Mouse (Mus musculus) neural tube, embryonic 11.5 days (tissue): ENCODE measurements around the gene Tbc1d2b. TPM values are rescaled to one million over a fixed set of nuclear protein-coding genes. Genes with fewer than 3 reads are reported as not detected.

Source experiments
- ATAC-seq: fragments of 200-750 bp; cut with Nextera tagmentation; 2 replicates; pipeline ENCODE4 v1.8.0; 2017; ENCODE audit warnings: moderate number of reproducible peaks, mild to moderate bottlenecking, moderate TSS enrichment, moderate library complexity; ENCODE audit not compliant: insufficient read depth, low FRiP score, low TSS enrichment
- DNase-seq: peaks from one replicate; pipeline ENCODE4 v3.0.0-alpha.2; 2015; ENCODE audit warnings: low spot score
- H3K27ac ChIP-seq: fragments of 300-500 bp; sonication (generic); 2 replicates; pipeline ENCODE4 v1.5.1; 2014; ENCODE audit warnings: low read depth, mild to moderate bottlenecking, low read length
- H3K27me3 ChIP-seq: fragments of 300-500 bp; sonication (generic); 2 replicates; pipeline ENCODE4 v1.6.1; 2014; ENCODE audit warnings: mild to moderate bottlenecking, low read length, mixed read lengths; ENCODE audit not compliant: control insufficient read depth, insufficient read depth
- H3K36me3 ChIP-seq: fragments of 300-500 bp; sonication (generic); 2 replicates; pipeline ENCODE4 v1.6.1; 2014; ENCODE audit warnings: mild to moderate bottlenecking, low read length, moderate library complexity, mixed read lengths; ENCODE audit not compliant: control insufficient read depth, insufficient read depth
- H3K4me1 ChIP-seq: fragments of 300-500 bp; sonication (generic); 2 replicates; pipeline ENCODE4 v1.6.1; 2014; ENCODE audit warnings: low read length, mixed read lengths; ENCODE audit not compliant: control insufficient read depth, insufficient read depth
- H3K4me2 ChIP-seq: fragments of 300-500 bp; sonication (generic); 2 replicates; pipeline ENCODE4 v1.6.1; 2014; ENCODE audit warnings: low read depth, mild to moderate bottlenecking, moderate library complexity
- H3K4me3 ChIP-seq: fragments of 300-500 bp; sonication (generic); 2 replicates; pipeline ENCODE4 v1.5.1; 2014; ENCODE audit warnings: low read depth, low read length
- H3K9ac ChIP-seq: fragments of 300-500 bp; sonication (generic); 2 replicates; pipeline ENCODE4 v1.6.1; 2014; ENCODE audit warnings: mild to moderate bottlenecking, low read length
- H3K9me3 ChIP-seq: fragments of 300-500 bp; sonication (generic); 2 replicates; pipeline ENCODE4 v1.6.1; 2016; ENCODE audit warnings: low read length; ENCODE audit not compliant: control insufficient read depth
- WGBS: fragments of 180-500 bp; shearing (Covaris S2); extraction: QIAGEN DNeasy Blood & Tissue Kit; methylation state at CpG from one replicate; pipeline ENCODE4 v1.1.7; 2014; 5-methylcytosine and 5-hydroxymethylcytosine counted together
- polyA plus RNA-seq: library from polyadenylated mRNA; unstranded; fragments of >200 nt; fragmentation: Nextera tagmentation; extraction: Ambion mirVana; gene quantifications from 2 replicates; pipeline ENCODE4 v1.2.1, GENCODE M21; 2014

Tbc1d2b gene
- polyA plus RNA-seq, 1 experiment from 2014 or later: 11.5 TPM

GRCm38 (mm10) chr9:90293641-90294398 is 23.2 kb upstream of the Tbc1d2b start:
- no peak overlapping the region for H3K9ac ChIP-seq
- no peaks in the 10 kb centered on the region for H3K4me1 ChIP-seq
- no peak overlapping the region for H3K4me2 ChIP-seq
- ATAC-seq: no peak
- no peaks in the 10 kb centered on the region for H3K27me3 ChIP-seq
- no peak for DNase-seq
- H3K4me3 ChIP-seq: no peak overlapping the region
- no peak overlapping the region for H3K27ac ChIP-seq
- 59% methylated on average over 3 of the region's 3 CpGs for WGBS
- H3K36me3 ChIP-seq: no peaks in the 10 kb centered on the region
- H3K9me3 ChIP-seq: no peaks in the 10 kb centered on the region

DNA sequence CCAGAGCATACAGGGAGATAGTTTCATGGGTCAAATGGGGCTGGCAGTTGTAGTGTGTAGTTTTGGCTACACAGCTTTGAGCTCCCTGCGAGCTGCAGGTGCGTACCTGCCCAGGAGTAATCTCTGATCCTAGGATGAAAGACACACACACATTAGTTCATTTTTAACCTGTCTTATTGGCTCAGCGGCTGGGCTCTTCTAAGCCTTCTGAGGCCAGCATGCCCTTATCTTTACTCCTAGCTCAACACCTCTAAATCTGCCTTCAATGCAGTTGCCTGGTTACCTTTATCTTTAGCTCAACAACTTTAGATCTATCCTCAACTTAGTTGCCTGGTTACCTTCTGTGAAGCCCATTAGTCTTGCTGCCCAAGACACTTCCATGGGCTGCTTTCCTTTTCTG is 7.8 kb upstream of the Tbc1d2b start:
- Histone ChIP-seq H3K9ac (no peak overlapping the region), H3K27ac (no peak overlapping the region), H3K27me3 (no peaks in the 10 kb centered on the region), H3K36me3 (no peaks in the 10 kb centered on the region), H3K9me3 (no peaks in the 10 kb centered on the region), H3K4me1 (no peaks in the 10 kb centered on the region), H3K4me2 (no peak overlapping the region), H3K4me3 (no peak overlapping the region)
- DNase-seq: no peak
- WGBS: 97% methylated on average over 3 of the region's 3 CpGs
- no peak for ATAC-seq

- Histone ChIP-seq H3K4me1 (no peaks in the 10 kb centered on the region), H3K27me3 (no peaks in the 10 kb centered on the region), H3K9me3 (no peaks in the 10 kb centered on the region), H3K4me2 (no peak overlapping the region), H3K9ac (no peak overlapping the region), H3K36me3 (no peaks in the 10 kb centered on the region), H3K27ac (no peak overlapping the region), H3K4me3 (no peak overlapping the region)
- 87% methylated on average over 2 of the region's 2 CpGs for WGBS
- no peak for DNase-seq
- ATAC-seq: no peak
Observed at GRCm38 (mm10) chr9:90277884-90278283, 7.3 kb upstream of the Tbc1d2b start.

GRCm38 (mm10) chr9:90276779-90277178 is 6.2 kb upstream of the Tbc1d2b start:
- no peak for ATAC-seq
- Histone ChIP-seq H3K4me3 (no peak overlapping the region), H3K27ac (no peak overlapping the region), H3K9ac (no peak overlapping the region), H3K4me2 (no peak overlapping the region), H3K4me1 (no peaks in the 10 kb centered on the region), H3K27me3 (no peaks in the 10 kb centered on the region), H3K36me3 (no peaks in the 10 kb centered on the region), H3K9me3 (no peaks in the 10 kb centered on the region)
- WGBS: 81% methylated on average over 1 of the region's 1 CpGs
- DNase-seq: no peak

DNA sequence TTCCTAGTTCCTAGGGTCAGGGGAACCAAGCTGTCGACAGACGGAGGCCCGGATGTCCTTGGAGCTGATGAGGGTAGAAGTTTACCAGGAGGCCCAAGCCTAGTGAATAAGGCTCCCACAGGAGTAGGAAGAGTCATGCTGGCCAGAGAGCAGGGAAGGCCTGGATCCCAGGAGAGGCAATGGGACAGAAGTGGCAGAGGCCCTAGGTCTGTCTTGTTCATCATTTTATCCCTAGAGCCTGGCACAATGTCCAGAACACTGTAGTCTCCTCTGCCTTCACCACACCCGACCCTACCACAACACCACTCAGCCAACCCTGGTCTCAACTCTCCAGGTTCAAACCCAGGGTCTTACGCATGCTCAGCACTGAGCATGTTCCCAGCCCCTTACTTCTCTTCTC is 5.3 kb upstream of the Tbc1d2b start:
- Histone ChIP-seq H3K4me2 (no peak overlapping the region), H3K9me3 (no peaks in the 10 kb centered on the region), H3K27me3 (no peaks in the 10 kb centered on the region), H3K27ac (no peak overlapping the region), H3K4me1 (no peaks in the 10 kb centered on the region), H3K9ac (no peak overlapping the region), H3K36me3 (no peaks in the 10 kb centered on the region), H3K4me3 (no peak overlapping the region)
- ATAC-seq: no peak
- WGBS: 90% methylated on average over 5 of the region's 5 CpGs
- no peak for DNase-seq

GRCm38 (mm10) chr9:90275500-90275899 is 4.9 kb upstream of the Tbc1d2b start:
- Histone ChIP-seq H3K27me3 (no peaks in the 10 kb centered on the region), H3K9ac (no peak overlapping the region), H3K4me1 (no peaks in the 10 kb centered on the region), H3K27ac (no peak overlapping the region), H3K9me3 (no peaks in the 10 kb centered on the region), H3K36me3 (no peaks in the 10 kb centered on the region), H3K4me3 (no peak overlapping the region), H3K4me2 (no peak overlapping the region)
- DNase-seq (no peak), ATAC-seq (no peak)
- 69% methylated on average over 2 of the region's 2 CpGs for WGBS

DNA sequence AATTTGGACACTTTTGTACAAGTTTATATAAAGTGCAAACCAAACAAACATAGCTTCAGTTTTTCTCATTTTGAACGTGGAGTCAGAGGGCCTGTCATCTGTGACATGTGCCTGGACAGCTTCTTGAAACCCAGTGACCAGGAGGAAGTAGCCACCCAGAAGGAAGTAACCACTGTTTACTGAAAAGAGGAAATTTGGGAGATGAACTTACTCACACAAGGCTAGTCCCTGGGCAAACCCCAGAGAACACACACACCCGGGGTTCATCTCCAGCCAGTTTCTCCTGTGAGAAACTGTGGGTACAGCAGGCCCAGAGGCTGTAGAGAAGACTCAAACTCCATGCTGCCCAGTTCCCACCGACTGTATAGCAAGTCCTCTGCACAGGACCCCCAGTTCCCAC is 3.9 kb upstream of the Tbc1d2b start:
- Histone ChIP-seq H3K36me3 (no peaks in the 10 kb centered on the region), H3K4me3 (no peak overlapping the region), H3K27me3 (no peaks in the 10 kb centered on the region), H3K27ac (no peak overlapping the region), H3K9ac (no peak overlapping the region), H3K9me3 (no peaks in the 10 kb centered on the region), H3K4me1 (peaks cover 4% of the 10 kb centered on the region), H3K4me2 (no peak overlapping the region)
- WGBS: 87% methylated on average over 3 of the region's 3 CpGs
- DNase-seq (no peak), ATAC-seq (no peak)

GRCm38 (mm10) chr9:90272346-90272745 is 1.7 kb upstream of the Tbc1d2b start:
- Histone ChIP-seq H3K4me1 (peaks cover 8% of the 10 kb centered on the region), H3K9ac (no peak overlapping the region), H3K4me3 (no peak overlapping the region), H3K4me2 (no peak overlapping the region), H3K27me3 (no peaks in the 10 kb centered on the region), H3K27ac (no peak overlapping the region), H3K9me3 (no peaks in the 10 kb centered on the region), H3K36me3 (no peaks in the 10 kb centered on the region)
- ATAC-seq: no peak
- 76% methylated on average over 12 of the region's 12 CpGs for WGBS
- no peak for DNase-seq

GRCm38 (mm10) chr9:90271541-90272090 is 1.0 kb upstream of the Tbc1d2b start:
- no peak overlapping the region for H3K9ac ChIP-seq
- H3K4me3 ChIP-seq: no peak overlapping the region
- DNase-seq: no peak
- peaks cover 8% of the 10 kb centered on the region for H3K4me1 ChIP-seq
- H3K27ac ChIP-seq: no peak overlapping the region
- no peak for ATAC-seq
- WGBS: 60% methylated on average over 5 of the region's 5 CpGs
- no peak overlapping the region for H3K4me2 ChIP-seq
- H3K27me3 ChIP-seq: no peaks in the 10 kb centered on the region
- no peaks in the 10 kb centered on the region for H3K9me3 ChIP-seq
- no peaks in the 10 kb centered on the region for H3K36me3 ChIP-seq
